Mouse (Mus musculus) megakaryocyte, adult 5-6 weeks (primary cell): Measurements from ENCODE around the gene Rbbp6. TPM values are rescaled to one million over a fixed set of nuclear protein-coding genes. Genes with fewer than 3 reads are reported as not detected.

ENCODE experiments used
- ATAC-seq: 2 replicates; pipeline ENCODE4 v1.8.0; 2016; ENCODE audit warnings: mild to moderate bottlenecking, inconsistent platforms; ENCODE audit not compliant: poor library complexity, severe bottlenecking
- total RNA-seq, 2 experiments: library from RNA; stranded (forward) in 1 of 2; stranded (reverse) in 1 of 2; fragments of 153-499, 151-499 nt in 1 of 2; fragments of 221-1000, 200-1000 nt in 1 of 2; gene quantifications; 2 replicates each; pipeline versions ENCODE4 v1.2.3 to v1.2.4; 2015 to 2017

Gene Rbbp6
- total RNA-seq, 2 experiments from 2014 or later = 36.8 to 66.1 TPM

- peak; percentile 56 for ATAC-seq
Measured at GRCm38 (mm10) chr7:122970119-122970781, 4.8 kb downstream of the Rbbp6 start.

- ATAC-seq = no peak
Measured at GRCm38 (mm10) chr7:122970864-122971420, 5.5 kb downstream of the Rbbp6 start.

- ATAC-seq = no peak
Measured at GRCm38 (mm10) chr7:122972006-122972689, 6.7 kb downstream of the Rbbp6 start.

GRCm38 (mm10) chr7:122979514-122979913 lies 14.0 kb downstream of the Rbbp6 start:
- no peak for ATAC-seq

GRCm38 (mm10) chr7:122998189-122998588 lies 32.7 kb downstream of the Rbbp6 start:
- ATAC-seq = no peak

GRCm38 (mm10) chr7:122999871-123000396 lies 34.4 kb downstream of the Rbbp6 start:
- ATAC-seq = no peak

- no peak for ATAC-seq
Measured at GRCm38 (mm10) chr7:123000796-123001195, 35.3 kb downstream of the Rbbp6 start.

GRCm38 (mm10) chr7:123001341-123002027 lies 36.0 kb downstream of the Rbbp6 start:
- ATAC-seq = no peak

GRCm38 (mm10) chr7:123002028-123002410 lies 36.5 kb downstream of the Rbbp6 start:
- no peak for ATAC-seq

GRCm38 (mm10) chr7:123003207-123003606 lies 37.7 kb downstream of the Rbbp6 start:
- no peak for ATAC-seq

- no peak for ATAC-seq
Measured at GRCm38 (mm10) chr7:123004442-123004841, 39.0 kb downstream of the Rbbp6 start.

GRCm38 (mm10) chr7:123006251-123006650 lies 40.8 kb downstream of the Rbbp6 start:
- ATAC-seq = no peak

- ATAC-seq = no peak
Measured at GRCm38 (mm10) chr7:123007743-123008142, 42.3 kb downstream of the Rbbp6 start.

GRCm38 (mm10) chr7:123013466-123013865 lies 48.0 kb downstream of the Rbbp6 start:
- ATAC-seq = no peak

- ATAC-seq = no peak
Measured at GRCm38 (mm10) chr7:123014729-123015128, 49.2 kb downstream of the Rbbp6 start.

- ATAC-seq = peak; percentile 60
Measured at GRCm38 (mm10) chr7:123017627-123018026, 52.1 kb downstream of the Rbbp6 start.

- peak; percentile 62 for ATAC-seq
Measured at GRCm38 (mm10) chr7:123025123-123025522, 59.6 kb downstream of the Rbbp6 start.

GRCm38 (mm10) chr7:123030295-123030694 lies 64.8 kb downstream of the Rbbp6 start:
- ATAC-seq = no peak

GRCm38 (mm10) chr7:123030709-123031181 lies 65.3 kb downstream of the Rbbp6 start:
- no peak for ATAC-seq

- no peak for ATAC-seq
Measured at GRCm38 (mm10) chr7:123031211-123031743, 65.8 kb downstream of the Rbbp6 start.

GRCm38 (mm10) chr7:123035314-123035713 lies 69.8 kb downstream of the Rbbp6 start:
- no peak for ATAC-seq
